Mouse (Mus musculus): Measurements from ENCODE around the gene Gm20869.
"Not testable (repeated sequence)": the region's sequence is repeated elsewhere in the genome, so short reads cannot be mapped to it uniquely, and the experiment has no call there.

The Gm20869 gene

GRCm38 (mm10) chrY:71469149-71469548 lies at the start of gene Gm20869:
Gene Gm20869 (plus strand): TSS chrY:71469449.
- not testable (repeated sequence) for DNase-seq
